Mouse (Mus musculus): ENCODE measurements around the gene Renbp.

DNA sequence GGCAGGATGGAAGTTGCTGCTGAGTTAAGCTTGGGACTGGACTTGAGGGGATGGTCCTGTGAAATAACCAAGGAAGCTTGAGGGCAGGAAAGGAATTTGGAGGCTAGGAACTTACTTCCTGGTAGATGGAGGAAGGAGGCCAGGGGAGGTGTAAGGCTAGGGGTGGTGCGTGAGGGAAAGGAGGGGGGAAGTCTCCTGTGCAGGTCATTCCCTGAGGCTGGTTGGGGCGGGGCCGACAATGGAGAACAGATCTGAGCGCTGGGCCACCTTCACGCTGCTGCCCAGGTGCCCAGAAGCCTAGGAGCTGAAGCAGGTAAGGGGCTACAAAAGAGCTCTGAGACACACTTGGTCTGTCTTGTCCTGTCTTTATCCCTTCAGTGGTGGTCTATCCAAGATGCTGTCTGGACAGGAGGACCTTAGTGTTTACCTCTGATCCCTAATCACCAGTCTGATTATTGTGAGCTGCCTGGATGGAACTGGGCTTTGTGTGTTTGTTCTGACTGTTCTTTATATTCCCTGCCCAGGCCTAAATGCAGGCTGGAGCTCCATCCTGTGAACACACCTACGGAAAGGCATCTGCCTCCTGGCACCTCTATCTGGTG lies 39.0 kb downstream of the Renbp start, which contains the start of gene Avpr2:
- TF ChIP-seq POLR2A (IDR thresholded peaks at IDR 0.05; ENCODE audit: extremely low read depth, insufficient read depth, low read length), result no peak
- TF ChIP-seq CTCF (IDR thresholded peaks at IDR 0.05; ENCODE audit: extremely low read depth, insufficient read depth, low read length), result no peak
